Mouse (Mus musculus) MEL (cell line): Measurements from ENCODE around the gene Camk2b.

Experiments
- CTCF ChIP-seq, 3 experiments: IDR thresholded peaks in 2 of 3; conservative IDR thresholded peaks in 1 of 3; 2 replicates each; pipeline ENCODE4 v1.5.1; 2011 to 2012; ENCODE audit warnings: low read length in 3 of 3, low read depth in 2 of 3, mild to moderate bottlenecking in 2 of 3, improper control_type of control experiment in 1 of 3, inconsistent platforms in 1 of 3, mixed read lengths in 1 of 3, moderate library complexity in 1 of 3; ENCODE audit not compliant: control insufficient read depth in 1 of 3, insufficient read depth in 1 of 3, poor library complexity in 1 of 3, severe bottlenecking in 1 of 3
- EP300 ChIP-seq, 2 experiments: IDR thresholded peaks; 2 replicates each; pipeline ENCODE4 v1.6.1; 2011; ENCODE audit warnings: improper control_type of control experiment in 2 of 2, low read length in 2 of 2, low read depth in 1 of 2, mild to moderate bottlenecking in 1 of 2
- MAX ChIP-seq: IDR thresholded peaks from 2 replicates; pipeline ENCODE4 v1.6.1; 2011; ENCODE audit warnings: low read length, improper control_type of control experiment
- POLR2A ChIP-seq, 2 experiments: IDR thresholded peaks; 2 replicates each; pipeline ENCODE4 v1.6.1; 2011 to 2012; ENCODE audit warnings: low read length in 2 of 2, mild to moderate bottlenecking in 2 of 2, control low read depth in 1 of 2, improper control_type of control experiment in 1 of 2, low read depth in 1 of 2, moderate library complexity in 1 of 2; ENCODE audit not compliant: control insufficient read depth in 1 of 2, insufficient read depth in 1 of 2, poor library complexity in 1 of 2
- POLR2AphosphoS2 ChIP-seq: IDR thresholded peaks from 2 replicates; pipeline ENCODE4 v1.6.1; 2011; ENCODE audit warnings: low read length, improper control_type of control experiment
- ZC3H11A ChIP-seq: IDR thresholded peaks from 2 replicates; pipeline ENCODE4 v1.6.1; 2012; ENCODE audit warnings: low read depth, mild to moderate bottlenecking, inconsistent platforms, low read length, improper control_type of control experiment
- ZKSCAN1 ChIP-seq: IDR thresholded peaks from 2 replicates; pipeline ENCODE4 v1.6.1; 2012; ENCODE audit warnings: low read depth, mild to moderate bottlenecking, inconsistent platforms, low read length, improper control_type of control experiment, moderate library complexity
- ZNF384 ChIP-seq: IDR thresholded peaks from 2 replicates; pipeline ENCODE4 v1.6.1; 2012; ENCODE audit warnings: low read depth, mild to moderate bottlenecking, inconsistent platforms, low read length, improper control_type of control experiment

GRCm38 (mm10) chr11:6034740-6035139 lies 31.4 kb downstream of the Camk2b start:
- no peak for TF ChIP-seq CTCF (IDR thresholded peaks at IDR 0.05 in 2 of 3, conservative IDR thresholded peaks at IDR 0.05 in 1 of 3; ENCODE audit: control insufficient read depth in 1 of 3, insufficient read depth in 1 of 3, low read depth in 2 of 3, low read length in 3 of 3, poor library complexity in 1 of 3, severe bottlenecking in 1 of 3)
- no peak for TF ChIP-seq ZKSCAN1
- no peak for TF ChIP-seq ZNF384
- TF ChIP-seq POLR2A (IDR thresholded peaks at IDR 0.05; ENCODE audit: control insufficient read depth in 1 of 2, insufficient read depth in 1 of 2, low read depth in 1 of 2, low read length in 2 of 2, poor library complexity in 1 of 2): no peak
- no peak for TF ChIP-seq EP300 (IDR thresholded peaks at IDR 0.05; ENCODE audit: low read depth in 1 of 2, low read length in 2 of 2)
- no peak for TF ChIP-seq MAX
- no peak for TF ChIP-seq POLR2AphosphoS2
- no peak for TF ChIP-seq ZC3H11A
